Mouse (Mus musculus) small intestine, adult 2 months (tissue): ENCODE measurements around the gene Kcnt2.

Source experiments
- CTCF ChIP-seq: fragments of 200-500 bp; IDR thresholded peaks from 2 replicates; pipeline ENCODE4 v1.5.1; 2012; ENCODE audit warnings: low read depth, mild to moderate bottlenecking, control low read depth, inconsistent platforms, low read length, moderate library complexity, mixed read lengths; ENCODE audit not compliant: insufficient replicate concordance, insufficient read length; ENCODE audit errors: extremely low read depth
- POLR2A ChIP-seq: fragments of 200-500 bp; IDR thresholded peaks from 2 replicates; pipeline ENCODE4 v1.6.1; 2012; ENCODE audit warnings: low read depth, mild to moderate bottlenecking, control low read depth, inconsistent platforms, low read length, moderate library complexity

- TF ChIP-seq CTCF: no peak
- no peak for TF ChIP-seq POLR2A
Measured at GRCm38 (mm10) chr1:140613101-140613500, 367.1 kb downstream of the Kcnt2 start.
